Mouse (Mus musculus) ovary, adult 10 weeks (tissue): ENCODE measurements around the gene Ephb1. TPM values are rescaled to one million over a fixed set of nuclear protein-coding genes. Genes with fewer than 3 reads are reported as not detected.

Source experiments
- polyA plus RNA-seq: library from polyadenylated mRNA; stranded (reverse); fragments of 350-450 nt; fragmentation: Illumina TruSeq; extraction: RNeasy Lipid Tissue Mini Kit (QIAGEN cat#74804); gene quantifications from one replicate; pipeline ENCODE4 v1.2.3, GENCODE M21; 2014

The Ephb1 gene
- 1.2 TPM for polyA plus RNA-seq

GRCm38 (mm10) chr9:102354561-102354973, at the start of gene Ephb1:
Gene Ephb1 (minus strand): TSS chr9:102354693.

Other genes starting within 250 kb of the Ephb1 start
- gene Ky, start 151.1 kb upstream of the Ephb1 start, polyA plus RNA-seq: not detected